Mouse (Mus musculus) heart, embryonic 15.5 days (tissue): ENCODE results near the gene Cep112. TPM values are rescaled to one million over a fixed set of nuclear protein-coding genes. Genes with fewer than 3 reads are reported as not detected.
"Not testable (repeated sequence)": the region's sequence is repeated elsewhere in the genome, so short reads cannot be mapped to it uniquely, and the experiment has no call there.

Experiments used
- ATAC-seq: fragments of 200-750 bp; cut with Nextera tagmentation; replicated peaks from 2 replicates; pipeline ENCODE4 v1.8.0; 2017; ENCODE audit warnings: low read depth, moderate TSS enrichment; ENCODE audit not compliant: insufficient number of reproducible peaks, insufficient read depth, low FRiP score
- H3K27ac ChIP-seq: fragments of 300-500 bp; sonication (generic); 2 replicates; pipeline ENCODE4 v1.5.1; 2015; ENCODE audit warnings: mild to moderate bottlenecking, inconsistent platforms
- H3K27me3 ChIP-seq: fragments of 300-500 bp; sonication (generic); 2 replicates; pipeline ENCODE4 v1.6.1; 2015; ENCODE audit warnings: inconsistent platforms
- H3K36me3 ChIP-seq: fragments of 300-500 bp; sonication (generic); 2 replicates; pipeline ENCODE4 v1.6.1; 2015; ENCODE audit warnings: mild to moderate bottlenecking, inconsistent platforms
- H3K4me1 ChIP-seq: fragments of 300-500 bp; sonication (generic); replicated peaks from 2 replicates; pipeline ENCODE4 v1.6.1; 2015; ENCODE audit warnings: inconsistent platforms
- H3K4me2 ChIP-seq: fragments of 300-500 bp; sonication (generic); 2 replicates; pipeline ENCODE4 v1.6.1; 2015; ENCODE audit warnings: inconsistent platforms, mild to moderate bottlenecking, moderate library complexity
- H3K4me3 ChIP-seq: fragments of 300-500 bp; sonication (generic); 2 replicates; pipeline ENCODE4 v1.5.1; 2015; ENCODE audit warnings: mild to moderate bottlenecking, inconsistent platforms
- H3K9ac ChIP-seq: fragments of 300-500 bp; sonication (generic); 2 replicates; pipeline ENCODE4 v1.6.1; 2015; ENCODE audit warnings: mild to moderate bottlenecking, inconsistent platforms
- H3K9me3 ChIP-seq: fragments of 300-500 bp; sonication (generic); replicated peaks from 2 replicates; pipeline ENCODE4 v1.6.1; 2016; ENCODE audit warnings: inconsistent platforms
- WGBS: fragments of 180-500 bp; shearing (Covaris S2); methylation state at CpG from one replicate; pipeline ENCODE4 v1.1.7; 2015; ENCODE audit warnings: mixed read lengths; 5-methylcytosine and 5-hydroxymethylcytosine counted together
- polyA plus RNA-seq: library from polyadenylated mRNA; unstranded; fragments of >200 nt; fragmentation: Nextera tagmentation; extraction: Ambion mirVana; gene quantifications from 2 replicates; pipeline ENCODE4 v1.2.1, GENCODE M21; 2015

Cep112 gene
- polyA plus RNA-seq, 1 experiment from 2014 or later = 10.2 TPM

GRCm38 (mm10) chr11:108858339-108858804 is 433.4 kb downstream of the Cep112 start:
- WGBS = 70% methylated on average over 3 of the region's 3 CpGs
- no peak for ATAC-seq
- no peaks in the 10 kb centered on the region for H3K9me3 ChIP-seq
- H3K4me3 ChIP-seq = no peak overlapping the region
- H3K9ac ChIP-seq = no peak overlapping the region
- no peaks in the 10 kb centered on the region for H3K36me3 ChIP-seq
- no peak overlapping the region for H3K27ac ChIP-seq
- H3K4me1 ChIP-seq = 0 out of 2 replicates have a peak, but pooled peaks cover 2% of the 10 kb centered on the region
- no peaks in the 10 kb centered on the region for H3K27me3 ChIP-seq
- no peak overlapping the region for H3K4me2 ChIP-seq

GRCm38 (mm10) chr11:108858846-108859245 is 433.9 kb downstream of the Cep112 start:
- ATAC-seq = no peak
- Histone ChIP-seq H3K4me2 (no peak overlapping the region), H3K9ac (no peak overlapping the region), H3K9me3 (no peaks in the 10 kb centered on the region), H3K4me1 (0 out of 2 replicates have a peak, but pooled peaks cover 2% of the 10 kb centered on the region), H3K27ac (no peak overlapping the region), H3K36me3 (no peaks in the 10 kb centered on the region), H3K27me3 (no peaks in the 10 kb centered on the region), H3K4me3 (no peak overlapping the region)
- WGBS = 85% methylated on average over 6 of the region's 6 CpGs

GRCm38 (mm10) chr11:108862360-108862759 is 437.4 kb downstream of the Cep112 start:
- Histone ChIP-seq H3K27me3 (no peaks in the 10 kb centered on the region), H3K4me1 (0 out of 2 replicates have a peak, but pooled peaks cover 2% of the 10 kb centered on the region), H3K36me3 (no peaks in the 10 kb centered on the region), H3K4me2 (no peak overlapping the region), H3K9ac (no peak overlapping the region), H3K27ac (no peak overlapping the region), H3K9me3 (no peaks in the 10 kb centered on the region), H3K4me3 (no peak overlapping the region)
- ATAC-seq = no peak
- 70% methylated on average over 6 of the region's 6 CpGs for WGBS

GRCm38 (mm10) chr11:108865746-108866145 is 440.8 kb downstream of the Cep112 start:
- Histone ChIP-seq H3K4me2 (no peak overlapping the region), H3K27ac (no peak overlapping the region), H3K4me1 (no peaks in the 10 kb centered on the region), H3K9me3 (no peaks in the 10 kb centered on the region), H3K36me3 (no peaks in the 10 kb centered on the region), H3K9ac (no peak overlapping the region), H3K27me3 (no peaks in the 10 kb centered on the region), H3K4me3 (no peak overlapping the region)
- no peak for ATAC-seq
- 28% methylated on average over 8 of the region's 8 CpGs for WGBS

GRCm38 (mm10) chr11:108867538-108867937 is 442.5 kb downstream of the Cep112 start:
- H3K9me3 ChIP-seq = no peaks in the 10 kb centered on the region
- 75% methylated on average over 6 of the region's 6 CpGs for WGBS
- H3K4me2 ChIP-seq = no peak overlapping the region
- no peak overlapping the region for H3K4me3 ChIP-seq
- no peaks in the 10 kb centered on the region for H3K36me3 ChIP-seq
- no peaks in the 10 kb centered on the region for H3K4me1 ChIP-seq
- H3K27ac ChIP-seq = no peak overlapping the region
- no peak for ATAC-seq
- H3K9ac ChIP-seq = no peak overlapping the region
- no peaks in the 10 kb centered on the region for H3K27me3 ChIP-seq

GRCm38 (mm10) chr11:108871284-108871683 is 446.3 kb downstream of the Cep112 start:
- ATAC-seq, H3K36me3 ChIP-seq, H3K27ac ChIP-seq, H3K9ac ChIP-seq, H3K27me3 ChIP-seq, H3K4me1 ChIP-seq, H3K9me3 ChIP-seq, H3K4me3 ChIP-seq, H3K4me2 ChIP-seq: not testable (repeated sequence)
- WGBS = 83% methylated on average over 1 of the region's 1 CpGs

GRCm38 (mm10) chr11:108871748-108872147 is 446.8 kb downstream of the Cep112 start:
- Histone ChIP-seq H3K4me1 (no peaks in the 10 kb centered on the region), H3K4me2 (no peak overlapping the region), H3K9ac (no peak overlapping the region), H3K9me3 (no peaks in the 10 kb centered on the region), H3K4me3 (no peak overlapping the region), H3K27me3 (no peaks in the 10 kb centered on the region), H3K36me3 (no peaks in the 10 kb centered on the region), H3K27ac (no peak overlapping the region)
- ATAC-seq = no peak
- 91% methylated on average over 3 of the region's 3 CpGs for WGBS

- no peak overlapping the region for H3K9ac ChIP-seq
- no peak for ATAC-seq
- WGBS = 69% methylated on average over 7 of the region's 7 CpGs
- no peaks in the 10 kb centered on the region for H3K9me3 ChIP-seq
- no peak overlapping the region for H3K4me3 ChIP-seq
- no peak overlapping the region for H3K4me2 ChIP-seq
- no peaks in the 10 kb centered on the region for H3K4me1 ChIP-seq
- H3K27ac ChIP-seq = no peak overlapping the region
- no peaks in the 10 kb centered on the region for H3K36me3 ChIP-seq
- no peaks in the 10 kb centered on the region for H3K27me3 ChIP-seq
Observed at GRCm38 (mm10) chr11:108876633-108877205, 451.7 kb downstream of the Cep112 start.

- Histone ChIP-seq H3K27ac (no peak overlapping the region), H3K36me3 (no peaks in the 10 kb centered on the region), H3K4me3 (no peak overlapping the region), H3K4me2 (no peak overlapping the region), H3K9me3 (no peaks in the 10 kb centered on the region), H3K9ac (no peak overlapping the region), H3K27me3 (no peaks in the 10 kb centered on the region), H3K4me1 (no peaks in the 10 kb centered on the region)
- WGBS = 68% methylated on average over 5 of the region's 5 CpGs
- ATAC-seq = no peak
Observed at GRCm38 (mm10) chr11:108877520-108877919, 452.5 kb downstream of the Cep112 start.

- H3K27ac ChIP-seq = no peak overlapping the region
Observed at GRCm38 (mm10) chr11:108880546-108880945, 455.6 kb downstream of the Cep112 start.

GRCm38 (mm10) chr11:108881662-108882061 is 456.7 kb downstream of the Cep112 start:
- Histone ChIP-seq H3K9me3 (no peaks in the 10 kb centered on the region), H3K36me3 (no peaks in the 10 kb centered on the region), H3K4me2 (no peak overlapping the region), H3K9ac (no peak overlapping the region), H3K27me3 (no peaks in the 10 kb centered on the region), H3K27ac (no peak overlapping the region), H3K4me1 (no peaks in the 10 kb centered on the region), H3K4me3 (no peak overlapping the region)
- 79% methylated on average over 5 of the region's 5 CpGs for WGBS
- ATAC-seq = no peak

More at GRCm38 (mm10) chr11:108880546-108880945, 455.6 kb downstream of the Cep112 start:
- Histone ChIP-seq H3K9me3 (no peaks in the 10 kb centered on the region), H3K36me3 (no peaks in the 10 kb centered on the region), H3K4me1 (no peaks in the 10 kb centered on the region), H3K4me3 (no peak overlapping the region), H3K4me2 (no peak overlapping the region), H3K9ac (no peak overlapping the region), H3K27me3 (no peaks in the 10 kb centered on the region)
- no peak for ATAC-seq
- 57% methylated on average over 4 of the region's 4 CpGs for WGBS

GRCm38 (mm10) chr11:108885276-108885896 is 460.4 kb downstream of the Cep112 start:
- Histone ChIP-seq H3K4me2 (no peak overlapping the region), H3K9ac (no peak overlapping the region), H3K27ac (no peak overlapping the region), H3K27me3 (no peaks in the 10 kb centered on the region), H3K4me3 (no peak overlapping the region), H3K4me1 (no peaks in the 10 kb centered on the region; the same call in 1 of the 2 replicates), H3K9me3 (no peaks in the 10 kb centered on the region), H3K36me3 (no peaks in the 10 kb centered on the region)
- 64% methylated on average over 19 of the region's 19 CpGs for WGBS
- no peak for ATAC-seq
